Mouse (Mus musculus): ENCODE measurements around the gene Vps35l. TPM values are rescaled to one million over a fixed set of nuclear protein-coding genes. Genes with fewer than 3 reads are reported as not detected.

Gene Vps35l
- polyA plus RNA-seq, 1 experiment from 2014 or later: 91.9 TPM

DNA sequence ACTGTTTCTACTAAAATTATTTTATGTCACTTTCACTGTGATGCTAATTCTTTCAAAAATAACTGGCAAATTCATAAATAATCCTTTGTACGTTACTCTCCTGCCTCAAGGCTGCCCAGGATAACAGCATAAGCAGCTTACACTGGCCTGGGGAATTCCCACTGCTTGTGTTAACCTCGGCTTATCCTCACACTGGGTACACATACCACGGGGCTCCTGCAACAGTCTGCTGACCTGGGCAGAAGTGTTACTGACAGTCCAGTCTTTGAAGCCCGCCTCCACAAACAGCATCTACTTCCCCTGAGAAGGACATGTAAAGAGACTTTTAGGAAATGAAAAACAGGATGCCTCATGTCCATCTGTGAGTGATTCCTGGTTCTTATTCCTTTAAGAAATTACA lies 102.9 kb downstream of the Vps35l start:
- Histone ChIP-seq H3K9ac (ENCODE audit: low read depth, low read length) (no peak overlapping the region), H3K27ac (ENCODE audit: low read depth, low read length) (no peak overlapping the region), H3K27me3 (replicated peaks; ENCODE audit: control insufficient read depth, insufficient read depth, low read length) (no peaks in the 10 kb centered on the region), H3K4me2 (ENCODE audit: low read length) (no peak overlapping the region), H3K36me3 (ENCODE audit: control insufficient read depth, insufficient read depth, low read length) (peaks cover 54% of the 10 kb centered on the region), H3K4me1 (ENCODE audit: control insufficient read depth, insufficient read depth, low read depth, low read length) (peaks cover 7% of the 10 kb centered on the region), H3K9me3 (ENCODE audit: control insufficient read depth, low read length) (no peaks in the 10 kb centered on the region), H3K4me3 (ENCODE audit: low read length) (no peak overlapping the region)
- 73% methylated on average over 4 of the region's 4 CpGs for WGBS
- ATAC-seq: no peak

DNA sequence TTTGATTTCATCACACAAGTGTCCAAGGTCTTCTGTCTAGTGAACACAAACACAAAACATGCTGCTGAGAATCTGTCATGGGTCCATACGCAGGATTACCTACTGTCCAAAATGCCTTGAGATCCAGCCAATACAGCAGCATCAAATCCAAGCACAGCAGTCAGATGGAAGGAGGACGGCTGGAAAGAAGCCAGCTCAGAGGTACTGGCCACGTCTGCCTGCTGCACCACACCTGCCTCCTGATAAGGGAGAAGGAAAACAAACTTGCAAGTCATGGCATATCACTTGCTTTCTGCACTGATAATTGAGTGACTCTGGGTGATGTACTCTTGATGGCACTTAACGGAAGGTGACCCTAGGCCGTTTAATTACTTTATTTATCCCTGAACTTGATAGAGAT lies 105.1 kb downstream of the Vps35l start:
- ATAC-seq: no peak
- no peak overlapping the region for H3K4me3 ChIP-seq (ENCODE audit: low read length)
- no peak overlapping the region for H3K4me2 ChIP-seq (ENCODE audit: low read length)
- H3K27me3 ChIP-seq (replicated peaks; ENCODE audit: control insufficient read depth, insufficient read depth, low read length): no peaks in the 10 kb centered on the region
- no peak overlapping the region for H3K9ac ChIP-seq (ENCODE audit: low read depth, low read length)
- 86% methylated on average over 5 of the region's 5 CpGs for WGBS
- H3K27ac ChIP-seq (ENCODE audit: low read depth, low read length): no peak overlapping the region
- no peaks in the 10 kb centered on the region for H3K9me3 ChIP-seq (ENCODE audit: control insufficient read depth, low read length)
- H3K4me1 ChIP-seq (ENCODE audit: control insufficient read depth, insufficient read depth, low read depth, low read length): peaks cover 7% of the 10 kb centered on the region
- H3K36me3 ChIP-seq (ENCODE audit: control insufficient read depth, insufficient read depth, low read length): peaks cover 45% of the 10 kb centered on the region

DNA sequence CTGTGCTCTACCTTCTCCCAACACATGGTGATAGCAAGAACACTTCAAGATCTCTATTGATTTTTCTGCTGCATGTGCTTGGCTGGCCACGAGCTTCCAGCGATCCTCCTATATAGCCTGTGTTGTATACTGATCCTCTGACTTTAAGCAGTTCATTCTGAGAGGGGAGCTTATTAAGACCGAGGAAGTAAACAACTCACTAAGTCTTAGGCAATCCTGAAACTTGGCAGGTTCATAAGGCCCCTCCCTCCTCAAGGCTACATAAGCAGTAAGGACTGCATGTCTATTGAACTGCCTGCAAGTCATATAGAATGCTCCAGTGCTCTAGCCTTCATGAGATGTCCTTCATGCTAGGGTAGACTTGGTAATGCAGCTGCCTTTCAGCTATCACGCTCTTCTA lies 106.3 kb downstream of the Vps35l start:
- peaks cover 43% of the 10 kb centered on the region for H3K36me3 ChIP-seq (ENCODE audit: control insufficient read depth, insufficient read depth, low read length)
- H3K27ac ChIP-seq (ENCODE audit: low read depth, low read length): no peak overlapping the region

DNA sequence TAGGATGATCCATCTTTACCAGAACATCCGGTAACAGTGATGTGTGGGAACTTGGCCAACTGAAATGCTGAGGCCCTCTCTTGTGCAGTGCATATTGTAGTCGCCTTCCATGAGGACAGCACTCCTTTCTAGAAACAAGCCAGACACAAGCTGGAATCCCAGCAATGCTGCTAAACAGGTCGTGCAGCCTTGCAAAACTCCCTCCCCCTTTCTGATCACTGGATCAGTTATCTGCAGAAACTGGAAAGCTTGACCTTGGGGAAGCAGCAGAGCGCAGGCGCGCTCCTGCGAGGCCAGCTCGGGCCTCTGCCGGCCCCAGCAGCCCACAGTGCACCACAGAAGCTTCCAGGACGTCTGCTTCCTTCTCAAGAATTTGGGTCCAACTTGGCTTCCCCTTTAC lies 108.8 kb downstream of the Vps35l start:
- no peaks in the 10 kb centered on the region; the same call in 1 of the 2 replicates for H3K4me1 ChIP-seq (ENCODE audit: control insufficient read depth, insufficient read depth, low read depth, low read length)
- no peaks in the 10 kb centered on the region for H3K27me3 ChIP-seq (replicated peaks; ENCODE audit: control insufficient read depth, insufficient read depth, low read length)
- no peak overlapping the region for H3K4me2 ChIP-seq (ENCODE audit: low read length)
- peaks cover 27% of the 10 kb centered on the region for H3K36me3 ChIP-seq (ENCODE audit: control insufficient read depth, insufficient read depth, low read length)
- H3K9me3 ChIP-seq (ENCODE audit: control insufficient read depth, low read length): no peaks in the 10 kb centered on the region
- ATAC-seq: no peak
- H3K27ac ChIP-seq (ENCODE audit: low read depth, low read length): no peak overlapping the region
- WGBS: 89% methylated on average over 10 of the region's 10 CpGs
- H3K9ac ChIP-seq (ENCODE audit: low read depth, low read length): no peak overlapping the region
- no peak overlapping the region for H3K4me3 ChIP-seq (ENCODE audit: low read length)

More for the DNA sequence above, 106.3 kb downstream of the Vps35l start:
- H3K27me3 ChIP-seq (replicated peaks; ENCODE audit: control insufficient read depth, insufficient read depth, low read length): no peaks in the 10 kb centered on the region
- no peak for ATAC-seq
- H3K4me3 ChIP-seq (ENCODE audit: low read length): no peak overlapping the region
- no peak overlapping the region for H3K4me2 ChIP-seq (ENCODE audit: low read length)
- 95% methylated on average over 4 of the region's 4 CpGs for WGBS
- no peaks in the 10 kb centered on the region for H3K9me3 ChIP-seq (ENCODE audit: control insufficient read depth, low read length)
- H3K9ac ChIP-seq (ENCODE audit: low read depth, low read length): no peak overlapping the region
- peaks cover 5% of the 10 kb centered on the region for H3K4me1 ChIP-seq (ENCODE audit: control insufficient read depth, insufficient read depth, low read depth, low read length)

DNA sequence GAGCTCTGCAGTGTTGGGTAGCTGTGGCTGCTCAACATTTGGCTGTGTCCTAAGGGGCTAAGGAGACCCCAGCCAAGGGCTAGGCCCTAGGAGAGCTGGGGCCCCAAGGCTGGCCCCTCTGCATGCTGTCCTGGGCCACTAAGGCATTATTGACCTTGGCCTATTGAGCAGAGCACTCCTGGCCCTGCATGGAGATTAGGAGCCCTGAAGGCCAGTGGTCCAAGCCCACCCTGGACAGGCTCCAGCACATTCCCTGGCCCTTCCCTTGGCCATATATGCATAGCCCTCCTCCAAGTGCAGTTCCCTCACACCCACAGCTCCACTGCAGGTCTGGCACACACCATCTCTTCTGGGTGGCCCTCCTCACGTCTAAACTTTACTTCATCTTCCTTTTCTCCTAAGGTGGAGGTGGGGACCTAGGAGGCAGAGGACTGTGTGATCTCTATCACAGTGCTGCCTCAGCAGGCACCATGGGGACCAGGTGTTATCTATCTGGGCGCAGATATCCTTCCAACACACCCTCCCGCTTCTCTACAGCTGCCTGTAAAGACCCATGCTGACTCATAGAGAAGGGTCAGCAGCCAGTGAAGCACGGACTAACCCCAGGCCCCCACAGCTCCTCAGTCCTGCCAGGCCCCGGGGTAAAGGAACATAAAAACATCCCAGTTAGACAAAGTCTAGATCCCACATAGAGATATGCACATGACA lies 109.7 kb downstream of the Vps35l start:
- WGBS: 94% methylated on average over 5 of the region's 5 CpGs
- no peak overlapping the region for H3K4me2 ChIP-seq (ENCODE audit: low read length)
- no peaks in the 10 kb centered on the region for H3K9me3 ChIP-seq (ENCODE audit: control insufficient read depth, low read length)
- H3K36me3 ChIP-seq (ENCODE audit: control insufficient read depth, insufficient read depth, low read length): peaks cover 20% of the 10 kb centered on the region
- no peak for ATAC-seq
- H3K4me1 ChIP-seq (ENCODE audit: control insufficient read depth, insufficient read depth, low read depth, low read length): peaks cover 5% of the 10 kb centered on the region
- H3K4me3 ChIP-seq (ENCODE audit: low read length): no peak overlapping the region
- no peak overlapping the region for H3K27ac ChIP-seq (ENCODE audit: low read depth, low read length)
- no peaks in the 10 kb centered on the region for H3K27me3 ChIP-seq (replicated peaks; ENCODE audit: control insufficient read depth, insufficient read depth, low read length)
- no peak overlapping the region for H3K9ac ChIP-seq (ENCODE audit: low read depth, low read length)

DNA sequence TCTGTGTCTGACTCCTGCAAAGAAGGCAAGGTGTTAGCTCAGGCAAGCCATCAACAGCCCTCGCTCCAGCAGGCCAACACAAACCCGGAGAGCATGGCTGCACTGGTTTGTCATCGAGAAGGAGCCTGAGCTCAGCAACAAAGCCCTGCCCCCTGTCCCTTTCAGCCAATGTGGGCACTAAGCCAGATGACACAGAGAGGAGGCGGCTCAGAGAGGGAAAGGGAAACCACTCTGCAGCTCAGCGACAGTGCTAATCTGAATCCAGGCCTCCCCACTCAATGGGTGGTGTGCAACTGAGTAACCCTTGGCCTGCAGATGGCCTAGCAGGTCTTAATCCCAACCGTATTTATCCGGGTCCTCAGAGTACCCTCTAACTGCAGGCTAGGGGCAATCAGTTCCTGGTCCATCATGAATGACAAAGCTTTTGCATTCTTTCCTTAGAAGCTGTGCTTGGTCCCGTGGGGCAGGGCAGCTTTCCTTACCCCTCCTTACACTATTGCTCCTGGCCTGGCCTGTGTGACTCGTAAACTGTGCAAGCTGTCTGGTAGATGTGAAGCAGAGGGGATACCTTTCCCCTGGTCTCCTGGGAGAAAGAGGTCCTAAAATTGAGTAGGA lies 110.8 kb downstream of the Vps35l start:
- H3K4me2 ChIP-seq (ENCODE audit: low read length): no peak overlapping the region
- no peaks in the 10 kb centered on the region for H3K9me3 ChIP-seq (ENCODE audit: control insufficient read depth, low read length)
- no peak overlapping the region for H3K27ac ChIP-seq (ENCODE audit: low read depth, low read length)
- H3K4me3 ChIP-seq (ENCODE audit: low read length): no peak overlapping the region
- H3K27me3 ChIP-seq (replicated peaks; ENCODE audit: control insufficient read depth, insufficient read depth, low read length): no peaks in the 10 kb centered on the region
- peaks cover 8% of the 10 kb centered on the region for H3K4me1 ChIP-seq (ENCODE audit: control insufficient read depth, insufficient read depth, low read depth, low read length)
- ATAC-seq: no peak
- WGBS: 73% methylated on average over 9 of the region's 9 CpGs
- H3K9ac ChIP-seq (ENCODE audit: low read depth, low read length): no peak overlapping the region
- H3K36me3 ChIP-seq (ENCODE audit: control insufficient read depth, insufficient read depth, low read length): peaks cover 13% of the 10 kb centered on the region; the same call in 1 of the 2 replicates

DNA sequence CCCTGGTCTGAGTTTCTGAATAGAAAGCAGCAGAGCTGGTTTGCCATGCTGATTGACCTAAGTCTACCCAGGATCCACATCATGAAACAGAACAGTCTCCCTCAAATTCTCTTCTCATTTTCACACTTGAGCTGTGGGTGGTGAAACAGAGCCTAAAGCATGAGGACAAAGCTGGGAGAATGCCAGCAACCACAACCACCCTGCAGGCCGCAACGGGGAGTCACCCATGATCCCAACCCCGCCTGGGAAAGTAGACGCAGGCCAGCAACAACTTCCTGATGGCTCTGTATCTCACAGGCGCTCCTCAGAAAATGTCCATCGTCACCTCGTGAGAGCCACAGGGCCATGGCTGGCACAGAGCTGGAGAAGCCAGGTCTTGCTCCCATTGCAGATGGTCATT lies 111.5 kb downstream of the Vps35l start:
- Histone ChIP-seq H3K4me2 (ENCODE audit: low read length) (no peak overlapping the region), H3K9ac (ENCODE audit: low read depth, low read length) (no peak overlapping the region), H3K4me3 (ENCODE audit: low read length) (no peak overlapping the region), H3K27me3 (replicated peaks; ENCODE audit: control insufficient read depth, insufficient read depth, low read length) (no peaks in the 10 kb centered on the region), H3K4me1 (ENCODE audit: control insufficient read depth, insufficient read depth, low read depth, low read length) (peaks cover 12% of the 10 kb centered on the region), H3K27ac (ENCODE audit: low read depth, low read length) (no peak overlapping the region), H3K36me3 (ENCODE audit: control insufficient read depth, insufficient read depth, low read length) (peaks cover 13% of the 10 kb centered on the region; the same call in 1 of the 2 replicates), H3K9me3 (ENCODE audit: control insufficient read depth, low read length) (no peaks in the 10 kb centered on the region)
- no peak for ATAC-seq
- WGBS: 87% methylated on average over 7 of the region's 7 CpGs

DNA sequence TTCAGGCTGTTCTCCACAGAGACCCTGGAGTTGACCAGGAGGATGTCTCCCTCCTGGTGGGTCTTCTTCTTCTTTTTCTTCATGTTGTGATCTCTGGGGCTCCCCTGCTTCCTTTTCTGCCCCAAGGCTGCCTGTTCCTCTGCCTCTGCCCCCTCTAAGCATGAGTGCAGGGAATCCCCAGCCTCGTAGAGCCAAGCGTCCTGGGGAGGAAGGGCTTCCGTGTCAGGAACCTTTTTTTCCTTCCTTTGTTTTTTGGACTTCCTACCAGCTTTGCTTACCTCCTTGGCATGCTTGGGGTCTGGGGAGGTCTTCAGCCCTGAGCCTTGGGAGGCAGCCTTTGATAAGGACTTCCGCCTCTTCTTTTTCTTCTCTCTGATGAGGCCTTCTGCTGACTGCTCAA lies 112.6 kb downstream of the Vps35l start:
- H3K4me1 ChIP-seq (ENCODE audit: control insufficient read depth, insufficient read depth, low read depth, low read length): peaks cover 12% of the 10 kb centered on the region
- H3K27ac ChIP-seq (ENCODE audit: low read depth, low read length): no peak overlapping the region
- no peak overlapping the region for H3K9ac ChIP-seq (ENCODE audit: low read depth, low read length)
- no peaks in the 10 kb centered on the region for H3K27me3 ChIP-seq (replicated peaks; ENCODE audit: control insufficient read depth, insufficient read depth, low read length)
- H3K4me3 ChIP-seq (ENCODE audit: low read length): no peak overlapping the region
- WGBS: 86% methylated on average over 4 of the region's 4 CpGs
- H3K9me3 ChIP-seq (ENCODE audit: control insufficient read depth, low read length): no peaks in the 10 kb centered on the region
- H3K4me2 ChIP-seq (ENCODE audit: low read length): no peak overlapping the region
- ATAC-seq: no peak
- peaks cover 11% of the 10 kb centered on the region; the same call in 1 of the 2 replicates for H3K36me3 ChIP-seq (ENCODE audit: control insufficient read depth, insufficient read depth, low read length)

DNA sequence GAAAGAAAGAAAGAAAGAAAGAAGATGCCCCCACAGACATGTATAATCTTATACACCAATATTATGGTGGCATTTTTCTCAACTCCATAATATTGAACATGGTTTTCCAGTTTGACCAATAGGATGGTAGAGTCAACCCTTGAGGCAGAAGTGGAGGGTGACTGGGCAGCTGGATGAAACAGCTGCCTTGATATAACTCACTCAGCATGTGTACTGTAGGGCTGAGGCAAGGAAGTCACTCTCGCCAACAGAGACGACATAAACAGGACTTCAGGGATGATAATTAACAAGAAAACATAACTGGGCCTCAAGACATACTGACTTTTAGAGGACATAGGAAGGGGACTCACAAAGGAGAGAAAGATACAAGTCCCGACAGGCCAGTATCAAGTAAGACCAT lies 114.6 kb downstream of the Vps35l start:
- H3K4me3 ChIP-seq (ENCODE audit: low read length): peak overlapping the region; percentile 52
- H3K4me1 ChIP-seq (ENCODE audit: control insufficient read depth, insufficient read depth, low read depth, low read length): peaks cover 12% of the 10 kb centered on the region
- peak overlapping the region; percentile 58 for H3K9ac ChIP-seq (ENCODE audit: low read depth, low read length)
- H3K9me3 ChIP-seq (ENCODE audit: control insufficient read depth, low read length): no peaks in the 10 kb centered on the region
- no peak overlapping the region for H3K27ac ChIP-seq (ENCODE audit: low read depth, low read length)
- WGBS: 16% methylated on average over 3 of the region's 3 CpGs
- peaks cover 3% of the 10 kb centered on the region; the same call in 1 of the 2 replicates for H3K36me3 ChIP-seq (ENCODE audit: control insufficient read depth, insufficient read depth, low read length)
- H3K4me2 ChIP-seq (ENCODE audit: low read length): peak overlapping the region; percentile 75
- no peak for ATAC-seq
- H3K27me3 ChIP-seq (replicated peaks; ENCODE audit: control insufficient read depth, insufficient read depth, low read length): no peaks in the 10 kb centered on the region
